Mouse (Mus musculus) liver, postnatal 0 days (tissue): ENCODE data around the gene Anks1b.

Experiments
- CTCF ChIP-seq: sonication (generic); IDR thresholded peaks from 2 replicates; pipeline ENCODE4 v1.5.1; 2016; ENCODE audit warnings: antibody characterized with exemption, low read depth
- EP300 ChIP-seq: IDR thresholded peaks from 2 replicates; pipeline ENCODE4 v1.6.1; 2016; ENCODE audit warnings: antibody characterized with exemption, low read depth, mild to moderate bottlenecking

- TF ChIP-seq CTCF (no peak), EP300 (no peak)
Observed at GRCm38 (mm10) chr10:90851999-90852398, 978.7 kb downstream of the Anks1b start.
